Mouse (Mus musculus) testis, adult 2 months (tissue): ENCODE measurements at regions not wholly inside any gene's neighbourhood (a gene's known extent, or its start where the extent isn't known, plus 50 kb on each side); places are given as distances from the start of the nearest gene placed in this dataset.

Source experiments
- CTCF ChIP-seq: fragments of 200-500 bp; IDR thresholded peaks from 2 replicates; pipeline ENCODE4 v1.5.1; 2012; ENCODE audit warnings: low read depth, mild to moderate bottlenecking, inconsistent platforms, low read length, moderate library complexity; ENCODE audit not compliant: control insufficient read depth, insufficient read depth, insufficient replicate concordance
- POLR2A ChIP-seq: fragments of 200-500 bp; IDR thresholded peaks from 2 replicates; pipeline ENCODE4 v1.6.1; 2012; ENCODE audit warnings: low read depth, mild to moderate bottlenecking, inconsistent platforms, low read length, moderate library complexity; ENCODE audit not compliant: control insufficient read depth

DNA sequence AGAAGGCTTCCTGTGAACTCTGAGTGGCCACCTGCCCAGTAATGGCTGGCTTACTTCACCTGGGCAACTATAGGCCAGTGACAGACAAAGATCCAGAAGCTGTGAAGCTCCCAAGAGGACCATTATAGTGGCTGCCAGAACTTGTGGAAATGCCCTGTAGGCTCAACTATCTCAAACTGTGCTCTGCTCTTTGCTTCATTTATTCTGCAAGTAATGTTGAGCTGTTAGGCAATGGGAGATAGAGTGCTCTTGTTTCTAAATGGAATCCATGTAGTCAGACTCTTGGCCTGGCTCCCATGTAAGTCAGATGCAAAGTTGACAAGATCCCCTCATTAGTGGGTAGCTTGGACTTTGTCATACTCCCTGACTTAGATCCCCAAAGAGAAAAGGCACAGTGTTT, 247.3 kb downstream of the Irx2 start:
- TF ChIP-seq CTCF (no peak), POLR2A (no peak)
